Mouse (Mus musculus) hindbrain, embryonic 16.5 days (tissue): ENCODE data around the gene Trio. TPM values are rescaled to one million over a fixed set of nuclear protein-coding genes. Genes with fewer than 3 reads are reported as not detected.
A peak's percentile ranks its signal among the peaks of the same experiment; 100 is the strongest.

Source experiments
- ATAC-seq: fragments of 200-750 bp; cut with Nextera tagmentation; 2 replicates; pipeline ENCODE4 v1.8.0; 2017; ENCODE audit warnings: moderate TSS enrichment, moderate library complexity
- H3K27ac ChIP-seq: fragments of 300-500 bp; sonication (generic); 2 replicates; pipeline ENCODE4 v1.5.1; 2014; ENCODE audit warnings: low read depth, mild to moderate bottlenecking, control low read depth, low read length, moderate library complexity
- H3K27me3 ChIP-seq: fragments of 300-500 bp; sonication (generic); replicated peaks from 2 replicates; pipeline ENCODE4 v1.6.1; 2014; ENCODE audit warnings: low read length; ENCODE audit not compliant: control insufficient read depth, insufficient read depth
- H3K36me3 ChIP-seq: fragments of 300-500 bp; sonication (generic); 2 replicates; pipeline ENCODE4 v1.6.1; 2014; ENCODE audit warnings: mild to moderate bottlenecking, low read length, moderate library complexity, mixed read lengths; ENCODE audit not compliant: control insufficient read depth, insufficient read depth
- H3K4me1 ChIP-seq: fragments of 300-500 bp; sonication (generic); 2 replicates; pipeline ENCODE4 v1.6.1; 2014; ENCODE audit warnings: low read depth, low read length; ENCODE audit not compliant: control insufficient read depth, insufficient read depth
- H3K4me2 ChIP-seq: fragments of 300-500 bp; sonication (generic); 2 replicates; pipeline ENCODE4 v1.6.1; 2014; ENCODE audit warnings: mild to moderate bottlenecking, low read length, control low read depth, moderate library complexity
- H3K4me3 ChIP-seq: fragments of 300-500 bp; sonication (generic); 2 replicates; pipeline ENCODE4 v1.5.1; 2014; ENCODE audit warnings: mild to moderate bottlenecking, low read length, control low read depth, moderate library complexity
- H3K9ac ChIP-seq: fragments of 300-500 bp; sonication (generic); 2 replicates; pipeline ENCODE4 v1.6.1; 2014; ENCODE audit warnings: low read depth, mild to moderate bottlenecking, control low read depth, low read length, moderate library complexity
- H3K9me3 ChIP-seq: fragments of 300-500 bp; sonication (generic); 2 replicates; pipeline ENCODE4 v1.6.1; 2014; ENCODE audit warnings: mild to moderate bottlenecking, low read length, moderate library complexity; ENCODE audit not compliant: control insufficient read depth
- WGBS: fragments of 180-500 bp; shearing (Covaris S2); extraction: QIAGEN DNeasy Blood & Tissue Kit; methylation state at CpG from one replicate; pipeline ENCODE4 v1.1.7; 2014; 5-methylcytosine and 5-hydroxymethylcytosine counted together
- polyA plus RNA-seq: library from polyadenylated mRNA; unstranded; fragments of >200 nt; fragmentation: Nextera tagmentation; extraction: Ambion mirVana; gene quantifications from 2 replicates; pipeline ENCODE4 v1.2.1, GENCODE M21; 2015

The Trio gene
- polyA plus RNA-seq, 1 experiment from 2014 or later: 31.1 TPM

- WGBS: 95% methylated on average over 7 of the region's 7 CpGs
- H3K36me3 ChIP-seq: peaks cover 3% of the 10 kb centered on the region; the same call in 1 of the 2 replicates
- H3K27ac ChIP-seq: no peak overlapping the region
These were observed 157.8 kb downstream of the Trio start for GRCm38 (mm10) chr15:27867831-27868230.

DNA sequence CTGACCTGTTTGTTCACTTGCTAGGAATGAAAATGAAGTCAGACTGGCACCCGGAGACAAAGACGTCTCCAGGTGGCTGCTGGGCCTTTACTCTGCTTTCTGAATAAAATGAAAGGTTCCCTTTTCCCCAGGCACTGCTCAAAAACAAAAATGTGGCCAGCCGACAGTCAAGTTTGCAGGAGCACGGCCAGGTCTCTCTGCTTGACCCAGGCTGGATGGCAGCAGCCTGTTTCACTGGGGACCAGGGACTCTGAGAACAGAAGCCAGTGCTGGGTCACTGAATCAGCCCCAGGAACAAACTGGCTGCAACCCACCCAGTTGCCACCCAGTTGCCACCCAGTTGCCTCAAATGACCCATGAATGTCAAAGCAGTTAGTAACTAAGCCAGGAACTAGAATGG lies 159.2 kb downstream of the Trio start:
- no peaks in the 10 kb centered on the region for H3K27me3 ChIP-seq
- H3K4me3 ChIP-seq: no peak overlapping the region
- H3K4me2 ChIP-seq: no peak overlapping the region
- peaks cover 3% of the 10 kb centered on the region; the same call in 1 of the 2 replicates for H3K36me3 ChIP-seq
- peak overlapping the region; percentile 9; the same call in 1 of the 2 replicates for H3K27ac ChIP-seq
- H3K4me1 ChIP-seq: peaks cover 5% of the 10 kb centered on the region; the same call in 1 of the 2 replicates
- WGBS: 66% methylated on average over 4 of the region's 4 CpGs
- no peak overlapping the region for H3K9ac ChIP-seq
- peak; percentile 15; the same call in 1 of the 2 replicates for ATAC-seq
- no peaks in the 10 kb centered on the region for H3K9me3 ChIP-seq

More at GRCm38 (mm10) chr15:27867831-27868230, 157.8 kb downstream of the Trio start:
- Histone ChIP-seq H3K4me1 (no peaks in the 10 kb centered on the region), H3K27me3 (no peaks in the 10 kb centered on the region), H3K4me3 (no peak overlapping the region), H3K9ac (no peak overlapping the region), H3K9me3 (no peaks in the 10 kb centered on the region), H3K4me2 (no peak overlapping the region)
- ATAC-seq: no peak

DNA sequence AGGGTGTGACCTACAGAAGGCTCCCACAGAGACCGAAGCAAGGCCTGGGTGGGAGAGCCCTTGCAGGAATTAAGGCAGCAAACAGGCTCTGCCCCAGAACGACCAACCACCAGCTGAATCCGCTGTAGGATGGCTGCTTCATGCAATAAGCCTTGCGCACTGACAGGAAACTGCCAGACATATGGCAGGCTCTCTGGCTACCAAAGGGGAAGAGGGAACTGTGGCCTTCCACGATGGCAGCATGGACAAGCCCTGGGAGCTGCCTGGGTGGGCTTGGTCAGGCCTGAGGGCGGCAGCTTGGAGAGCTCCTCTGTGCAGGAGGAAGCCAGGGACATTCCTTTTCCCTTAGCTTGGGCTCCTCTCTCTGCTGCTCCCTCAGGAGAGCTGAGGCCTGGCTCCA lies 159.6 kb downstream of the Trio start:
- H3K36me3 ChIP-seq: peaks cover 5% of the 10 kb centered on the region; the same call in 1 of the 2 replicates
- H3K4me1 ChIP-seq: peaks cover 5% of the 10 kb centered on the region; the same call in 1 of the 2 replicates
- peak; percentile 16; the same call in 1 of the 2 replicates for ATAC-seq
- WGBS: 84% methylated on average over 6 of the region's 6 CpGs
- no peak overlapping the region for H3K4me2 ChIP-seq
- no peak overlapping the region for H3K9ac ChIP-seq
- peak overlapping the region; percentile 9; the same call in 1 of the 2 replicates for H3K27ac ChIP-seq
- no peaks in the 10 kb centered on the region for H3K9me3 ChIP-seq
- H3K27me3 ChIP-seq: no peaks in the 10 kb centered on the region
- no peak overlapping the region for H3K4me3 ChIP-seq

DNA sequence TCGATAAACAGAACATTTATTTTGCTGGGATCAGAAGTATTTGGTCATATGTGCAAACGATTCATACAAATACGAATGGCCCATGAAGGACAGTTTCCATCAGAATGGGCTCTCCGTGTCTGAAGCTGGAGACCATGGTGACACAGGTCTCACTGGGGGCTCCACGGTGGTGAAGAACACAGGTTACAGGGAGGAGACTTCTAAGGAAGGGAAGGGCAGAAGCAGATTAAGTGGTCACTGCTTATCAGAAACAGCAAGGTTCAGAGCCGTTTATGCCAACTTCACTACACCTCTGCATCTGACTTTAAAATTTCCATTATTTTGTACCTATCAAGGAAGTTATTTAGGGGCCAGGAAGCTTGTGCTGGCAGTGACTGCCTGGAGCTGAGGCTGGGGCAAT lies 161.3 kb downstream of the Trio start:
- Histone ChIP-seq H3K4me1 (peaks cover 9% of the 10 kb centered on the region; the same call in 1 of the 2 replicates), H3K27ac (no peak overlapping the region), H3K36me3 (peaks cover 10% of the 10 kb centered on the region; the same call in 1 of the 2 replicates), H3K4me3 (no peak overlapping the region), H3K27me3 (no peaks in the 10 kb centered on the region), H3K4me2 (no peak overlapping the region), H3K9me3 (no peaks in the 10 kb centered on the region), H3K9ac (no peak overlapping the region)
- no peak for ATAC-seq
- WGBS: 92% methylated on average over 6 of the region's 6 CpGs

GRCm38 (mm10) chr15:27862949-27863348 lies 162.7 kb downstream of the Trio start:
- Histone ChIP-seq H3K4me2 (no peak overlapping the region), H3K9ac (no peak overlapping the region), H3K27ac (no peak overlapping the region), H3K4me3 (no peak overlapping the region), H3K4me1 (peaks cover 9% of the 10 kb centered on the region; the same call in 1 of the 2 replicates), H3K27me3 (no peaks in the 10 kb centered on the region), H3K9me3 (no peaks in the 10 kb centered on the region), H3K36me3 (peaks cover 10% of the 10 kb centered on the region; the same call in 1 of the 2 replicates)
- 91% methylated on average over 11 of the region's 11 CpGs for WGBS
- no peak for ATAC-seq

- ATAC-seq: peak; percentile 15; the same call in 1 of the 2 replicates
- Histone ChIP-seq H3K4me3 (no peak overlapping the region), H3K9ac (no peak overlapping the region), H3K9me3 (no peaks in the 10 kb centered on the region), H3K4me1 (peaks cover 13% of the 10 kb centered on the region; the same call in 1 of the 2 replicates), H3K27me3 (no peaks in the 10 kb centered on the region), H3K36me3 (peaks cover 10% of the 10 kb centered on the region; the same call in 1 of the 2 replicates), H3K27ac (no peak overlapping the region), H3K4me2 (no peak overlapping the region)
- 89% methylated on average over 14 of the region's 14 CpGs for WGBS
These were observed 165.2 kb downstream of the Trio start for GRCm38 (mm10) chr15:27860439-27860838.

- no peak for ATAC-seq
- H3K27ac ChIP-seq: no peak overlapping the region
- no peak overlapping the region for H3K4me2 ChIP-seq
- no peaks in the 10 kb centered on the region for H3K27me3 ChIP-seq
- H3K9ac ChIP-seq: no peak overlapping the region
- H3K4me1 ChIP-seq: peaks cover 13% of the 10 kb centered on the region; the same call in 1 of the 2 replicates
- H3K9me3 ChIP-seq: no peaks in the 10 kb centered on the region
- peaks cover 11% of the 10 kb centered on the region for H3K36me3 ChIP-seq
- no peak overlapping the region for H3K4me3 ChIP-seq
- 72% methylated on average over 1 of the region's 1 CpGs for WGBS
These were observed 166.1 kb downstream of the Trio start for GRCm38 (mm10) chr15:27859590-27859989.

GRCm38 (mm10) chr15:27859115-27859514 lies 166.5 kb downstream of the Trio start:
- no peak for ATAC-seq
- WGBS: 83% methylated on average over 6 of the region's 6 CpGs
- Histone ChIP-seq H3K27ac (no peak overlapping the region), H3K9me3 (no peaks in the 10 kb centered on the region), H3K36me3 (peaks cover 13% of the 10 kb centered on the region), H3K9ac (no peak overlapping the region), H3K4me3 (no peak overlapping the region), H3K4me1 (peaks cover 13% of the 10 kb centered on the region; the same call in 1 of the 2 replicates), H3K4me2 (no peak overlapping the region), H3K27me3 (no peaks in the 10 kb centered on the region)

- 87% methylated on average over 7 of the region's 7 CpGs for WGBS
- no peak overlapping the region for H3K4me2 ChIP-seq
- no peak overlapping the region for H3K4me3 ChIP-seq
- no peak for ATAC-seq
- no peaks in the 10 kb centered on the region for H3K27me3 ChIP-seq
- H3K4me1 ChIP-seq: peaks cover 13% of the 10 kb centered on the region; the same call in 1 of the 2 replicates
- peaks cover 17% of the 10 kb centered on the region; the same call in 1 of the 2 replicates for H3K36me3 ChIP-seq
- no peaks in the 10 kb centered on the region for H3K9me3 ChIP-seq
- no peak overlapping the region for H3K9ac ChIP-seq
- H3K27ac ChIP-seq: no peak overlapping the region; the same call in 1 of the 2 replicates
These were observed 167.3 kb downstream of the Trio start for GRCm38 (mm10) chr15:27858179-27858819.
